Mouse (Mus musculus) kidney, postnatal 4 days (tissue): ENCODE data around the gene Chrm3.

Source experiments
- DNase-seq, 2 experiments: peaks; one replicate each; pipeline ENCODE4 v3.0.0; 2021; ENCODE audit warnings: mixed read lengths in 2 of 2

Chrm3 gene

GRCm38 (mm10) chr13:10066829-10067618 is 293.6 kb downstream of the Chrm3 start:
- no peak for DNase-seq

DNA sequence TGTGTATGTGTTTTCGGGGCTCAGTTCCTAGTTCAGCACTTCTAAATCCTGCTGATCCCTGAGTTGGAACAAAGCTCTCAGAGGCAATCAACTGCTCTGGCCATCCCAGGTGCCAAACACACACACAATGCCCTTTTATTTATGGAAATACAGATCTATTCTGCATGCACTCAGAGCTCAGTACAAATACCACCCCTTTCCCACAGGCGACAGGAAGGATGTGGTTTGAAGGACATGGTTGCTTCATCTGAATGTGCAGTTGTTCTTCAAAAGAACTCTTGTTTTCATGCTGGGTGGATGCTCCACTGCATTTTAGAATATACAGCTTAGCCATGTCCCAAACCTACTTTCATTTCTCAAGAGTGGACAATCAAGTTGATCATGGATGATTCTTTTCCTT is 294.9 kb downstream of the Chrm3 start:
- DNase-seq = no peak

GRCm38 (mm10) chr13:10062681-10063080 is 298.0 kb downstream of the Chrm3 start:
- DNase-seq = peak in 1 of 2 experiments; percentile 8

DNA sequence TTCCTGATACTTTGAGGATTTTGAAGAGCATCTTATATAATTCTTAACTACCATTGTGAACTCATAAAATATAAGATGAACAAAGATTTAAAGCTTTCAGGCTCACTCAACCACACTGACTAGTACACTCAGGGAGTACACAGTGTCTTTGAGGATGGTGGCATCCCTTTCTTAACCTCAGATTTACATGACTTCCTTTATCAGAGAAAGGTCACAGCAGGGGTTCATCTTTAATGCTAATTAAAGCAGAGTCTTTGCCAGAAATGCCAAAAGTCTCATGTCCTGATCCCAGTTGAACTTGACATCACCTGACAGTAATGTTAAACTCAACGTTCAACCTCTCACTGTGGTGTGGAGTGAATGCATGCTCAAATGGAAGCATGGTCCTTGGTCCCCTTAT is 301.7 kb downstream of the Chrm3 start:
- no peak for DNase-seq

DNA sequence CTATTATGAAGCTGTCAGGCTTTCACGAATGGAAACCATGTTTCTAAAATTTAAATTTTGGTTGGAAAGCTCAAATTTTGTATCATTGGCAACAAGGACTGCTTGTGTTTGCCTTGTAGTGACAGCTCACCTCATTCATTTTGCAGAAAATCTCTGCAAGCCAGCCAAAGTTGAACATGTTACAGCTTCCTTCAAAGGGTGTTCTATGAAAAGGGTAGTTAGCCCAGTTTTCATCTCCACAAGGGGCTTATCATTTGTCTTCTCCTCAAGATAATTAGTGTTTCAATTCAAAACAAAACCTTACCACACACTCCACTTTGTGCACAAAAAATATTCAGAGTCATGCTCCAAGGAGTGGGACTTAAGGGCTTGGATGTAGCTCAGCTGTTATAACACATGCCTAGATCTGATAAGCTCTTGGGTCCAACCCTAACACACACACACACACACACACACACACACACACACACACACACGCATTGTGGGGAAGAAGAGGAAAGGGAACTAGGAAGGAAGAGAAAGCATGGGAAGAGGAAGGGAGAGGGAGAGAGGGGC is 302.9 kb downstream of the Chrm3 start:
- DNase-seq = no peak

DNA sequence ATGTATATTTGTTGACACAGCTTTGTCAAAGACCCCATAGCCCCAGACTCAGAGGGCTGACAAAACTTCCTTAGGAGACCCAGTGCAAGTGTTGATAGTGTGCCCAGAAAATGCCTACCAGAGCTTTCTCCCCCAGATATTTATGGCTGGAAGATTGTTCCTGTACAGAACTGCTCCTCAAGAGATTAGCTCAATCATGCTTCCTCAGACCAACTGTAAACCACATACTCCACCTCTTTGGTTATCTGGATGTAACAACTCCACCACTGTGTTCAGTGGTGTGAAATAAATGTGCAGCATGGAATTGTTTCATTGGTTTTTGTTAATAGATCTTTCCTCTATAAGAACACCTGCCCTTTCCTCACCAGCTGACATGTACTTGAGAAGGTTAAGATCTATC is 306.6 kb downstream of the Chrm3 start:
- no peak for DNase-seq

GRCm38 (mm10) chr13:10053301-10053889 is 307.3 kb downstream of the Chrm3 start:
- no peak for DNase-seq

- no peak for DNase-seq
Measured at GRCm38 (mm10) chr13:10045651-10046350, 314.8 kb downstream of the Chrm3 start.

GRCm38 (mm10) chr13:10044084-10044483 is 316.6 kb downstream of the Chrm3 start:
- peak in 1 of 2 experiments; percentile 20 for DNase-seq

GRCm38 (mm10) chr13:10033570-10034399 is 326.9 kb downstream of the Chrm3 start:
- no peak for DNase-seq

GRCm38 (mm10) chr13:10031547-10031946 is 329.1 kb downstream of the Chrm3 start:
- DNase-seq = no peak

DNA sequence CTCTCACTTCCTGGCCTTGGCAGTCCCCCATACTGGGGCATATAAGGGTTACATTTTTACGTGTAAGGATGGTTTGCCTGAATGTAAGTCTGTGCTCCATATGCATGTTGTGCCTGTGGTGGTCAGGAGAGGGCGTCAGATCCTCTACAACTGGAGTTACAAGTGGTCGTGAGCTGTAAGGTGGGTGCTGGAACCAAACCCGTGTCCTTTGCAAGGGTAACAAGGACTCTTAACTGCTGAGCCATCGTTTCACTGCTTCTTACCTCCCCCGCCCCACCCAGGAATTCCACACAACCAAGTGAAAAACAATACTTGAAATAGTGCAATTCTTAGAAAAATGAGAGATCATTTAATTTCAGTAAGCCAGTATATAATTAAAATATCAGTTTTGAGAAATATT is 330.7 kb downstream of the Chrm3 start:
- no peak for DNase-seq

DNA sequence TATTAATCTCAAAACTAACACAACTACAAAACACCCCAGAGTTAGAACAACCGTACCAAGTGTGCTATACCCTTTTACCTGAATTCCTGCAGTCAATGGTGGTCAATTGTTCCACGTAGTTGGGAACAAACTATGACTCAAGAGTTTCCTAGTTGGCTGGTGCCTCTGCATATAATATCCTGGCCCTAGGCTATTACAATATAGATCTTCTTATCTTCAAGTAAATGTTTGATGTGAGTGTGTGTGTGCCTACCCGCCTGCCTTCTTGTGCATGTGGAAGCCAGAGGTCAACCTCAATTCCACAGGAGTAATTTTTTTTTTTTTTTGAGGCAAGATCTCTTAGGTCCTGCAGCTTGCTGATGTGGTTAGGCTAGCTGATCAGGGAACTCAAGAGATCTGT is 335.5 kb downstream of the Chrm3 start:
- no peak for DNase-seq

DNA sequence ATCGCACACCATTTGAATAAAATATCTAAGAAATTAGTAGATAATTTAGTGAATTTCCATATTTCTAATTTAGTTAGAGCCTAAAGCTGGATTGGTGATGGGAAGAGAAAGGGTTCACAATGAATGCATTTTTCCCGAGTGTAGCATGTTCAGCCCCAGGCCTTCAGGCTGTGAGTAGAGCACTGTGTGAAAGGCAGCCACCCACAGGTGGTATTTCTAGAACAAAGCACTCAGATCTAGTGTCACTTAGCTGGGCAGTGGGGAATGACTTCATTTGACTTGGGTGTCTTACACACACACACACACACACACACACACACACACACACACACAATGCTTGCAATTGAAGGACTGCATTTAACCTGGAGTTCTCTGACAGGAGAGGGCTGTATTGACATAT is 337.5 kb downstream of the Chrm3 start:
- no peak for DNase-seq

DNA sequence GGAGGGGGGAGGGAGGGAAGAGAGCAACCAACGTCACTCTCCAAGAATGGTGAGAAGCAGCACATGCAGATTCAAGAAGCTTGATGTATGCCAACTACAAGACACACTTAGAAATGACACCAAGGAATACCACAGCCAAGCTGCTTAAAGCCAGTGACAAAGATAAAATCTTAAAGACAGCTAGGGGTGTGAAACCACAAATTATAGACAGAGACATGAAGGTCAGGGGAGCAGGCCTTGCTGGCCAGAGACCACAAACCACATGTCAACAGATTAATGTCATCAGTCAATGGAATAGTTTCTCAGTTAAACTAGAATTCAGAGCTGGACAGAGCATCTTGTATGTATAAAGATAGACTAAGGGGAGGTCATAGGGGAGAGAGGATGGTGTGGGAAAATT is 341.4 kb downstream of the Chrm3 start:
- DNase-seq = no peak

- DNase-seq = no peak
Measured at GRCm38 (mm10) chr13:10002916-10003315, 357.7 kb downstream of the Chrm3 start.

GRCm38 (mm10) chr13:9997664-9998328 is 362.9 kb downstream of the Chrm3 start:
- DNase-seq = no peak

DNA sequence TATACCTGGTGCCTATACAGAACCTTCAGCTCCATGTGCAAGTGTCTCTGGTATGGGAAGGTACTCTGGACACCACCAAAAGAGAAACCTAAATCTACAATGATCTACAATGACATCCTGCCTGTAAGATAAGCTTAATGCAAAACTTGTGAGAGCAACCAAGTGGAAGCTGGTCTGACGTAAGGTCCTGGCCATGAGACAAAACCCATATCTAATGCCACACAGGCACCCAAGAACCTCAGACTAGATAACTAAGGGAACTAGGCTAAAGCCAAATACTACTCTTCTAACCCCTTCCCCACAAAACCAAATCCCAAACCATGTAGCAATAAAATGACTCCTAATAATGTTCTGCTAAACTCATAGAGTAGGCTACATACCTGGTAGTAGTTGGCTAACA is 364.8 kb downstream of the Chrm3 start:
- no peak for DNase-seq

DNA sequence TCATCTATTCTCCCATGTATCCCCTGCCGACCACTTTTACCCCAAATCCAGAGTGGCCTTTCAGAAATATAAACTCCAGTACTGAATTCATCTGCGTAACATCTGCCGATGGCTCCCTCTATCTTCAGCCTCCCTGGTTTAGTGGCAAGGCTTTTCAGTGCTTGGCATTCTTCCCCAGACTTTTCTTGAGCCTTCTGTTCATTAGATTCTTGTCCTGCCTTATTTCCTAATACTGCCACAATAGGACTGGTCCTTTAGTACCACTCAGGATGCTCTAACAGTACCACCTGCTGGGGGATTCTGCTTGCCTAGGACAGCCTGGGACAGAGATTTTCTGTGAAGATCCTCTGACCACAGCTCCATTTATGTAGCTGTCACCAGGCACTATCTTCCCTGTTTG is 367.1 kb downstream of the Chrm3 start:
- DNase-seq = no peak

GRCm38 (mm10) chr13:9992640-9993039 is 368.0 kb downstream of the Chrm3 start:
- no peak for DNase-seq

- DNase-seq = no peak
Measured at GRCm38 (mm10) chr13:9985648-9986047, 375.0 kb downstream of the Chrm3 start.

- DNase-seq = peak in 1 of 2 experiments; percentile 4
Measured at GRCm38 (mm10) chr13:9983293-9983692, 377.4 kb downstream of the Chrm3 start.
